Mouse (Mus musculus) frontal cortex, postnatal 36 days (tissue): ENCODE measurements around the gene Il15ra.

Experiments used
- DNase-seq, 2 experiments: peaks; one replicate each; pipeline ENCODE4 v3.0.0; 2022; ENCODE audit warnings: low spot score in 2 of 2

Gene Il15ra

GRCm38 (mm10) chr2:11705201-11706025 is at the start of gene Il15ra:
Il15ra (plus strand) TSS chr2:11705290.
- DNase-seq = peak; percentile 62 to 70

- DNase-seq = no peak
Observed at GRCm38 (mm10) chr2:11657581-11657980, 47.5 kb upstream of the Il15ra start.

- DNase-seq = peak in 1 of 2 experiments; percentile 26
Observed at GRCm38 (mm10) chr2:11659263-11659662, 45.8 kb upstream of the Il15ra start.

GRCm38 (mm10) chr2:11662143-11662906 is 42.8 kb upstream of the Il15ra start:
- no peak for DNase-seq

- no peak for DNase-seq
Observed at GRCm38 (mm10) chr2:11662907-11663230, 42.2 kb upstream of the Il15ra start.

- peak; percentile 72 to 88 for DNase-seq
Observed at GRCm38 (mm10) chr2:11663961-11664360, 41.1 kb upstream of the Il15ra start.

- peak in 1 of 2 experiments; percentile 23 for DNase-seq
Observed at GRCm38 (mm10) chr2:11664367-11664766, 40.7 kb upstream of the Il15ra start.

- no peak for DNase-seq
Observed at GRCm38 (mm10) chr2:11664806-11665205, 40.3 kb upstream of the Il15ra start.

GRCm38 (mm10) chr2:11665326-11665725 is 39.8 kb upstream of the Il15ra start:
- no peak for DNase-seq

GRCm38 (mm10) chr2:11672144-11672543 is 32.9 kb upstream of the Il15ra start:
- no peak for DNase-seq

- DNase-seq = no peak
Observed at GRCm38 (mm10) chr2:11679626-11680025, 25.5 kb upstream of the Il15ra start.

- DNase-seq = no peak
Observed at GRCm38 (mm10) chr2:11682712-11683111, 22.4 kb upstream of the Il15ra start.

- no peak for DNase-seq
Observed at GRCm38 (mm10) chr2:11686512-11686911, 18.6 kb upstream of the Il15ra start.

- DNase-seq = peak in 1 of 2 experiments; percentile 52
Observed at GRCm38 (mm10) chr2:11687436-11687835, 17.7 kb upstream of the Il15ra start.

GRCm38 (mm10) chr2:11690201-11690890 is 14.7 kb upstream of the Il15ra start:
- DNase-seq = no peak

- DNase-seq = no peak
Observed at GRCm38 (mm10) chr2:11693352-11693751, 11.7 kb upstream of the Il15ra start.

GRCm38 (mm10) chr2:11694104-11694503 is 11.0 kb upstream of the Il15ra start:
- no peak for DNase-seq

GRCm38 (mm10) chr2:11695867-11696266 is 9.2 kb upstream of the Il15ra start:
- no peak for DNase-seq

GRCm38 (mm10) chr2:11698994-11699393 is 6.1 kb upstream of the Il15ra start:
- DNase-seq = no peak

GRCm38 (mm10) chr2:11699905-11700304 is 5.2 kb upstream of the Il15ra start:
- no peak for DNase-seq

- DNase-seq = no peak
Observed at GRCm38 (mm10) chr2:11706030-11706745, 1.1 kb downstream of the Il15ra start.

- DNase-seq = peak; percentile 19 to 31
Observed at GRCm38 (mm10) chr2:11706746-11707065, 1.6 kb downstream of the Il15ra start.
